Mouse (Mus musculus) liver, embryonic 14.5 days (tissue): ENCODE results near the gene Stxbp1.

Experiments
- CTCF ChIP-seq: IDR thresholded peaks from 2 replicates; pipeline ENCODE4 v1.5.1; 2016; ENCODE audit warnings: antibody characterized with exemption, low read depth, control low read depth
- EP300 ChIP-seq: IDR thresholded peaks from 2 replicates; pipeline ENCODE4 v1.6.1; 2016; ENCODE audit warnings: antibody characterized with exemption, low read depth

DNA sequence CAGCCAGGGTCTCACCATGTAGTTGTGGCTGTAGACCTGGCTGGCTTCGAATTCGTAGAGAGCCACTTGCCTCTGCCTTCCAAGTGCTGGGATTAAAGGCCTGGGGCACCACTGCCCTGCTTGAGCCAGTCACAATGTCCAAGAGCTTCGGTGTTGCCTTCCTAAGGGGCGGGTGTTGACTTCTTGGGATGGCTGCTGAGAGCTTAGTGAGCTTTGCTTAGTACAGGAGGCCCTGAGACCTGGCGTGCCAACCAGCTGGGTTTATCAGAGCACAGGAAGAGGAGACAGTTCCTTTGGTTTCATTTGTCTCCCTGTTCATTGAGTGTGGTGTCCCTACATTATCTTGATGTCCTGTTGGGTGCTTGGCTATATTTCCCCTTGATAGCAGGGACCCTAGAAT, 30.3 kb upstream of the Stxbp1 start:
- TF ChIP-seq CTCF (no peak), EP300 (no peak)
